Mouse (Mus musculus) forebrain, postnatal 0 days (tissue): ENCODE results near the gene Glo1. TPM values are rescaled to one million over a fixed set of nuclear protein-coding genes. Genes with fewer than 3 reads are reported as not detected.

Experiments
- ATAC-seq: fragments of 200-750 bp; cut with Nextera tagmentation; 2 replicates; pipeline ENCODE4 v1.8.0; 2017; ENCODE audit warnings: mild to moderate bottlenecking, moderate library complexity
- DNase-seq: peaks from one replicate; pipeline ENCODE4 v3.0.0-alpha.2; 2015
- H3K27ac ChIP-seq: fragments of 300-500 bp; sonication (generic); 2 replicates; pipeline ENCODE4 v1.5.1; 2014; ENCODE audit warnings: low read depth, mild to moderate bottlenecking, antibody characterized with exemption, low read length, moderate library complexity, mixed read lengths
- H3K27me3 ChIP-seq: fragments of 300-500 bp; sonication (generic); 2 replicates; pipeline ENCODE4 v1.6.1; 2014; ENCODE audit warnings: mild to moderate bottlenecking, low read length, mixed read lengths; ENCODE audit not compliant: insufficient read depth
- H3K36me3 ChIP-seq: fragments of 300-500 bp; sonication (generic); 2 replicates; pipeline ENCODE4 v1.6.1; 2014; ENCODE audit warnings: mild to moderate bottlenecking, moderate library complexity; ENCODE audit not compliant: insufficient read depth
- H3K4me1 ChIP-seq: fragments of 300-500 bp; sonication (generic); 2 replicates; pipeline ENCODE4 v1.6.1; 2014; ENCODE audit warnings: antibody characterized with exemption; ENCODE audit not compliant: insufficient read depth
- H3K4me2 ChIP-seq: fragments of 300-500 bp; sonication (generic); 2 replicates; pipeline ENCODE4 v1.6.1; 2014; ENCODE audit warnings: low read depth, mild to moderate bottlenecking, moderate library complexity
- H3K4me3 ChIP-seq: fragments of 300-500 bp; sonication (generic); 2 replicates; pipeline ENCODE4 v1.5.1; 2014; ENCODE audit warnings: low read depth, low read length, mixed read lengths
- H3K9ac ChIP-seq: fragments of 300-500 bp; sonication (generic); 2 replicates; pipeline ENCODE4 v1.6.1; 2014; ENCODE audit warnings: mild to moderate bottlenecking
- H3K9me3 ChIP-seq: fragments of 300-500 bp; sonication (generic); 2 replicates; pipeline ENCODE4 v1.6.1; 2016; ENCODE audit warnings: low read length
- CTCF ChIP-seq: sonication (generic); IDR thresholded peaks from 2 replicates; pipeline ENCODE4 v1.5.1; 2016; ENCODE audit warnings: antibody characterized with exemption, control low read depth, low read depth
- WGBS: fragments of 180-500 bp; shearing (Covaris S2); extraction: QIAGEN DNeasy Blood & Tissue Kit; methylation state at CpG from one replicate; pipeline ENCODE4 v1.1.7; 2014; 5-methylcytosine and 5-hydroxymethylcytosine counted together
- polyA plus RNA-seq: library from polyadenylated mRNA; unstranded; fragments of >200 nt; fragmentation: Nextera tagmentation; extraction: Ambion mirVana; gene quantifications from 2 replicates; pipeline ENCODE4 v1.2.1, GENCODE M21; 2015
- total RNA-seq: library from RNA; depleted of rRNA; stranded (reverse); fragments of >200 nt; gene quantifications from 2 replicates; pipeline ENCODE4 v1.2.3, GENCODE M21; 2014

Glo1 gene
- total and polyA plus RNA-seq, 2 experiments from 2014 or later: 150 to 194 TPM

DNA sequence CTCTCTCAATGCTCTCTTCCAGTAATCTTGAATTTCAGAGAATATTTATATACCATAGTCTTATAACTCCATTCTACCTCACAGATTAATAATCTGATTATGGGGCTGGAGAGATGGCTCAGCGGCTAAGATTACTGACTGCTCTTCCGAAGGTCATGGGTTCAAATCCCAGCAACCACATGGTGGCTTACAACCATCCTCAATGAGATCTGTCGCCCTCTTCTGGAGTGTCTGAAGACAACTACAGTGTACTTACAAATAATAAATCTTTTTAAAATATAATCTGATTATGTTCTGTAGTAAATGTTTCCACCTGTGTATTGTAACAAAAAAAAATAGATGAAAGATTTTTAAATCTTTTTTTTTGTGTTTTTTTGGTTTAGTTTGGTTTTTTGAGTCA is 44.4 kb downstream of the Glo1 start:
- no peak for ATAC-seq
- no peaks in the 10 kb centered on the region for H3K9me3 ChIP-seq
- WGBS: 88% methylated on average over 3 of the region's 3 CpGs

DNA sequence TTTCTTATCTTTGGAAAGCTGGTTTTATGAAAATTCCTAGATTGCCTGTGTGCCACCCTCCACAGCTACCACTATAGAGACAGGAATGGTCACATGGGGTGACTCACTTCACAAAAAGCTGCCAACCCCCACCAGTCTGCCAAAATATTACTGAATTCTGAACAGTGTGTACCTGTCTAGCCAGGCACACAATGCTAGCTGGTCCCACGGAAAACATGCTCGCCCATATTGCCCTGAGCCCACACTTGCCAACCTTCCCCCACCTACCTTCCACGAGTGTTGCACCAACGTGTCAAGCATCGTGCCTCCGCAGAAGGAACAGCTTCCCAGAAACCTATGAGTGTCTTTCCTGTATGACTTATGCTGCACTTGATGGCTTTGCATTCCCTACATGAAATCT is 45.5 kb downstream of the Glo1 start:
- DNase-seq (no peak), ATAC-seq (no peak)
- WGBS: 83% methylated on average over 6 of the region's 6 CpGs
- Histone ChIP-seq H3K4me2 (no peak overlapping the region), H3K9ac (no peak overlapping the region), H3K9me3 (no peaks in the 10 kb centered on the region), H3K27ac (no peak overlapping the region), H3K36me3 (no peaks in the 10 kb centered on the region), H3K27me3 (no peaks in the 10 kb centered on the region), H3K4me1 (peaks cover 7% of the 10 kb centered on the region), H3K4me3 (no peak overlapping the region)
- no peak for TF ChIP-seq CTCF

More for the DNA sequence above, 44.4 kb downstream of the Glo1 start:
- Histone ChIP-seq H3K36me3 (no peaks in the 10 kb centered on the region), H3K27ac (no peak overlapping the region), H3K27me3 (no peaks in the 10 kb centered on the region), H3K4me1 (no peaks in the 10 kb centered on the region), H3K4me3 (no peak overlapping the region), H3K4me2 (no peak overlapping the region), H3K9ac (no peak overlapping the region)
- TF ChIP-seq CTCF: no peak
- DNase-seq: no peak

DNA sequence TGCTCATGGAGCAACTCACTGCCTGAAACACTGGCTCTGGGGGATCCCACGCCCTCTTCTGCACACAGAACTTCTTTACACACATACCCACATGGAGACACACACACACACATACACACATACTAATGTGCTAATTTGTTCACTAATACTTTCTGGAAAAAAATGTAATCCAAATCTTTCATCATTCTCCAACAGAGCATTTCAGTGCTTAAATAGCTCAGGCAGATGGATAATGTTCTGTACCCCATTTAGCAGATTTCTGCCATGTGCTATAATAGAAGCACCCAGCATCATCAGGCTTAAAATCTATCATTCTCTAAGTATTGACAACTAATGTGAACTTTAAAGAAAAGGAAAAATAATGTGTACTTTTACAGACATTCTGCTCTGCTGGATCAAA is 45.9 kb downstream of the Glo1 start:
- no peaks in the 10 kb centered on the region for H3K27me3 ChIP-seq
- H3K9me3 ChIP-seq: no peaks in the 10 kb centered on the region
- H3K9ac ChIP-seq: no peak overlapping the region
- peaks cover 7% of the 10 kb centered on the region for H3K4me1 ChIP-seq
- 64% methylated on average over 1 of the region's 1 CpGs for WGBS
- H3K4me2 ChIP-seq: no peak overlapping the region
- H3K27ac ChIP-seq: no peak overlapping the region
- no peak for DNase-seq
- no peak overlapping the region for H3K4me3 ChIP-seq
- no peak for TF ChIP-seq CTCF
- no peaks in the 10 kb centered on the region for H3K36me3 ChIP-seq
- no peak for ATAC-seq

DNA sequence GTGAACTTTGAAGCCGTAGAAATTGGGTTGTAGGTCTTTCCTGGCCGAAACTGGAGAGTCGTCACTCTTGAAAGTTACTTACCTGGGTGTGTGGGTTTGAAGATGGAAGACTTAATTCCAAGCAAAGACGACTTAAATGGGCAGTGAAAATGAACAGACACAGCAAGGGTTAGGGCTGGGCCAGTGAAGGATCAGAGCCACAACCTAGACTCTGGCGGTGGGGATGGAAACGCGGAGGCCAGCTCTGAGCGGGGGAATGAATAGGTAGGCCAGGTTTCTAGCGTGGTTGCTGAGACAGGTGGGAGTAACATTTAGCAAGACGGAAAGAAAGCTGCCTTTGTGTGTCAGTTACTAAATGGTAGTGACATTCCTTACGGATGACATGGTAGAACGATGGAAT is 49.7 kb downstream of the Glo1 start:
- peak overlapping the region; percentile 73 for H3K9ac ChIP-seq
- DNase-seq: no peak
- no peaks in the 10 kb centered on the region for H3K27me3 ChIP-seq
- H3K4me1 ChIP-seq: peaks cover 19% of the 10 kb centered on the region
- no peak for TF ChIP-seq CTCF
- peak overlapping the region; percentile 77 for H3K4me2 ChIP-seq
- no peak for ATAC-seq
- H3K9me3 ChIP-seq: no peaks in the 10 kb centered on the region
- H3K27ac ChIP-seq: peak overlapping the region; percentile 93
- H3K4me3 ChIP-seq: peak overlapping the region; percentile 79
- 65% methylated on average over 12 of the region's 12 CpGs for WGBS
- H3K36me3 ChIP-seq: no peaks in the 10 kb centered on the region

DNA sequence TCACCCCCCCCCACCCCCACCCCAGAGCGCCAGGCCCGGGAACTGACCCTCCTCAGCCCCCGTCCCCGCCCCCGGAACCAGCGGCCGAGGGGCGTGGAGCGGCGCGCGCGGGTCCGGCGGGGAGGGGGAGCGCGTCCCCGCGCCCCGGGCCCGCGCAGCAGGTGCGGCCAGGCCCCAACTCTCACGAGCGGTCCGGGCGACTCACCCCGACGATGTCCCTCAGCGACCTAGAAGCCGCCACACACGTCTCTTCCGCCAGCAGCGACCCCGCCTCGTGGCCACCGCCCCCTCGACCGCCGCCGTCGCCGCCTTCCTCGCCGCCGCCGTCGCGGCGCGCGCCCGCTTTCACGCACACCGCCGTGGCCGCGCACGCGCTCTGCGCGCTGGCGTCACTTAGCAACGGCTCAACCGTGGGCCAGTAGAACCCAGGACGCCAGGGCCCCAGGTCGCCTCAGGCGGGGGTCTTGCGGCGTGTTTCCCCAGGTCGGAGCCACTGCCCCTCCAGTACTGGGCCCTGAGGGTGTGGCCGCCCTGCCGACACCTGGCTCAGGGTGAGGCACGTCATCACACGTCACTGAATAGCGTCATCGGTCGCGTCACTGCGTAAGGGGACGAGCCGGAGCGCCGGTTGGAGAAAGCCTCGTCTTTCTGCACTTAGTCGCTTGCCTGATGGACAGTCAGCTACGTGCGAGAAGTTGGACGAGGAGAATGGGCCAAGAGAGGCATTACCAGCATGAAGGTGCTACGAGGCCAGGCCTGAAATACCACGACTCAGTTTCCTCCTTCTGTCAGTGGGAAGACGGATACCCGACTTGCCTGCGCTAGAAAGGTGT is 50.5 kb downstream of the Glo1 start, which contains the start of gene Btbd9:
Gene Btbd9 (minus strand): TSS at position 548 of the 833 bp plus-strand sequence.
- DNase-seq (peak; percentile 96), ATAC-seq (peak; percentile 94)
- Histone ChIP-seq H3K9me3 (no peaks in the 10 kb centered on the region), H3K36me3 (no peaks in the 10 kb centered on the region), H3K4me1 (peaks cover 19% of the 10 kb centered on the region), H3K27ac (peak within 1 kb of the TSS; percentile 93), H3K27me3 (no peaks in the 10 kb centered on the region), H3K4me3 (peak within 1 kb of the TSS; percentile 79), H3K9ac (peak within 1 kb of the TSS; percentile 73), H3K4me2 (peak within 1 kb of the TSS; percentile 77)
- no peak for TF ChIP-seq CTCF
- under 1% methylated on average over 61 of the region's 94 CpGs for WGBS

DNA sequence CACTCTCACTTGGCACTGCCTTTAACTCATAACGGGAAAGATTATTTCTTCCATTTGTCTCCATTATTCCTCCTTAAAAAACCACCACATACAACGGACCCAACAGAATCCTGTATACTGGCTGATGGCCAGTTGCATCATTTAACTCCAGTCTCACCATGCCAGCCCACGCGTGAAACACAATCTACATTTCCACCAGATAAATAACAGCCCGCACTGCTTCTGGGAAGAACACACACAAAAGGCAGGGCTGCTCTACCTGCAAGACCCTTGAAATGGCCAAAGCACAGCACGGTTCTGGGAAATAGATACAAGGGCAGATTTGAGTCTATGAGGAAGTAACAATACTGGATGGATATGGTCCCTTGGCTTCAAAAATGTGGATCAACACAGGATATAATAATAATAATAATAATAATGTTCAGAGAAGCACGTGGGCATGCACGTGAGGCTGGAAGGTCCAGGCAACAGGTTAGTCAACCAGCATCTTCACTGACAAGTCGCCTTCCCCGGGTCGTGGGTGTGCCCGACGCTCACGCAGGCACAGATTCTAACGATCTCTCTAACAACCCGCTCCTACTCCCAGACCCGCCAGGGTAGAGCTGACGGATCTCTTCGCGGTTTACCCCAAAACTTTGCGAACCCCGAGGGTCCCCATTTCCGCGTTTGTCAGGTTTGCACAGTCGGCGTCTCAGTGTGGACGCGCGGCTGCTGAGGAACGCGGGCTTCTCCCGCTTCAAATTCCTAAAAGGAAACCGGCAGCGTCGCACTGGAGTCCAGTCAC is 51.4 kb downstream of the Glo1 start:
- peaks cover 19% of the 10 kb centered on the region for H3K4me1 ChIP-seq
- ATAC-seq (no peak; the same call in 1 of the 2 replicates), DNase-seq (peak; percentile 67)
- peak overlapping the region; percentile 77 for H3K4me2 ChIP-seq
- TF ChIP-seq CTCF: no peak
- peak overlapping the region; percentile 79 for H3K4me3 ChIP-seq
- H3K36me3 ChIP-seq: no peaks in the 10 kb centered on the region
- no peaks in the 10 kb centered on the region for H3K27me3 ChIP-seq
- WGBS: 3% methylated on average over 35 of the region's 35 CpGs
- peak overlapping the region; percentile 93 for H3K27ac ChIP-seq
- no peaks in the 10 kb centered on the region for H3K9me3 ChIP-seq
- peak overlapping the region; percentile 73 for H3K9ac ChIP-seq

DNA sequence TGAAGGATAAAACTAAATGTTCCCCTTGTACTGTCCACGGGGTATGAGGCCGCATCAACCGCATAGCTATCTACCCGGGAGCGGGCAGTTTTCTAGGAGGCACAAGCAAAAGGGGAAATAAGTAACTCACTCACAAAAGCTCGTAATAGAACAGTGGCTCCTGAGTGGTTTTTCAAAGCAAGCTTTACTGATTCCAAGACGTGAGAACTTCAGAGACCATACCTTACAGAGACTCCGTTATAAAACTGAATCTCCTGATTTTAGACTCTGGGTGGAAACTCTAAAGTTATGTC is 51.9 kb downstream of the Glo1 start:
- Histone ChIP-seq H3K27me3 (no peaks in the 10 kb centered on the region), H3K9ac (peak overlapping the region; percentile 73), H3K4me1 (peaks cover 19% of the 10 kb centered on the region), H3K4me3 (peak overlapping the region; percentile 79), H3K9me3 (no peaks in the 10 kb centered on the region), H3K4me2 (peak overlapping the region; percentile 77), H3K27ac (no peak overlapping the region), H3K36me3 (no peaks in the 10 kb centered on the region)
- DNase-seq (no peak), ATAC-seq (no peak)
- 71% methylated on average over 8 of the region's 8 CpGs for WGBS
- TF ChIP-seq CTCF: no peak
